27 mouse cellular contexts compared by ENCODE assay signal in the genomic region with DNA sequence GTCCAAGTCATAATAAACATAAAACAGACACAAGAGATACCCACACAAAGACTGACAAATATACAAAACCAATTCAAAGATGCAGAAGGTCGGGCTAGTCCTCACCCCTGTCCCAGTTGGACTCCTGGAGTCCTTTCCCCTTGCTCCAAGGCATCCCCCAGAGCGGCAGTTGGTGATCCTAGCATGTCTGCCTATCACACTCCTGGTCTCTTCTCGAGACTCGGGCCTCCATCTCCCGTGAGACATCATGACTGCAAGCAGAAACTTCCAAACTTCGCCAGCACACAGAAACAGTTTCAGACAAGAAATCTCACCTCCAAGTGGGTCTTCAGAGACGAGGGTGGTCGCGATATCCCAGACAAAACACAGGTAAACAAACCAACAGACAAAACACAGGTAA. TPM values are rescaled to one million over a fixed set of nuclear protein-coding genes. Genes with fewer than 3 reads are reported as not detected.
"Had no signal": no experiment of that assay in that cellular context is flagged by ENCODE, and none has a peak within 500 bp of the region (broad histone marks: within the 10 kb centered on the region; RNA-seq: fewer than 3 reads in every experiment).

No protein-coding gene starts in this region.

- DNase-seq: heart, postnatal 10 days; heart, postnatal 14 days; heart, postnatal 36 days; heart, postnatal 4 days; kidney, adult 11 months; kidney, adult 18-20 months; kidney, adult 2 months; kidney, adult 8-10 months; kidney, adult 9 months; kidney, postnatal 10 days; kidney, postnatal 14 days; kidney, postnatal 25 days; kidney, postnatal 36 days; kidney, postnatal 4 days; layer of hippocampus, adult 9-11 months; layer of hippocampus, postnatal 36 days had no signal

RNA-seq across cellular contexts. Expression of gene Amelx, which starts 46.5 kb away (rescaled TPM):
- total RNA-seq: heart, postnatal 10 days; heart, postnatal 14 days; heart, postnatal 36 days; heart, postnatal 4 days; hematopoietic stem cell, adult 5-6 weeks; hindbrain, postnatal 0 days; layer of hippocampus, adult 18-20 months; layer of hippocampus, adult 2 months; layer of hippocampus, adult 8-10 months; layer of hippocampus, postnatal 10 days; layer of hippocampus, postnatal 14 days; layer of hippocampus, postnatal 25 days; layer of hippocampus, postnatal 36 days; left cerebral cortex, adult 18-20 months; left cerebral cortex, adult 2 months; left cerebral cortex, adult 8-10 months had no signal
